Mouse (Mus musculus): ENCODE results near the gene Anapc15-ps. TPM values are rescaled to one million over a fixed set of nuclear protein-coding genes. Genes with fewer than 3 reads are reported as not detected.
"Not testable (repeated sequence)": the region's sequence is repeated elsewhere in the genome, so short reads cannot be mapped to it uniquely, and the experiment has no call there.

Anapc15-ps gene
- total RNA-seq, 2 experiments from 2014 or later = not detected

- DNase-seq (ENCODE audit: extremely low spot score in 1 of 2, low spot score in 2 of 2) = no peak
- intact Hi-C loops (cut with DNase I) = no loop called here
Observed at GRCm38 (mm10) chr10:95647128-95647527, 26.1 kb downstream of the Anapc15-ps start.

- intact Hi-C loops (cut with DNase I) = no loop called here
Observed at GRCm38 (mm10) chr10:95646576-95646975, 26.7 kb downstream of the Anapc15-ps start.

GRCm38 (mm10) chr10:95643696-95644360 lies 29.4 kb downstream of the Anapc15-ps start:
- DNase-seq (ENCODE audit: extremely low spot score in 1 of 2, low spot score in 2 of 2) = no peak
- intact Hi-C loops (cut with DNase I) = no loop called here

More at GRCm38 (mm10) chr10:95646576-95646975, 26.7 kb downstream of the Anapc15-ps start:
- DNase-seq (ENCODE audit: extremely low spot score in 1 of 2, low spot score in 2 of 2) = no peak

- intact Hi-C loops (cut with DNase I) = no loop called here
- no peak for DNase-seq (ENCODE audit: extremely low spot score in 1 of 2, low spot score in 2 of 2)
Observed at GRCm38 (mm10) chr10:95643042-95643441, 30.2 kb downstream of the Anapc15-ps start.

GRCm38 (mm10) chr10:95641335-95641734 lies 31.9 kb downstream of the Anapc15-ps start:
- no peak for DNase-seq (ENCODE audit: extremely low spot score in 1 of 2, low spot score in 2 of 2)
- intact Hi-C loops (cut with DNase I) = no loop called here

GRCm38 (mm10) chr10:95639429-95639828 lies 33.8 kb downstream of the Anapc15-ps start:
- DNase-seq (ENCODE audit: extremely low spot score in 1 of 2, low spot score in 2 of 2) = no peak
- intact Hi-C loops (cut with DNase I) = no loop called here

GRCm38 (mm10) chr10:95634751-95635150 lies 38.5 kb downstream of the Anapc15-ps start:
- no peak for DNase-seq (ENCODE audit: extremely low spot score in 1 of 2, low spot score in 2 of 2)
- intact Hi-C loops (cut with DNase I) = no loop called here

GRCm38 (mm10) chr10:95634261-95634660 lies 39.0 kb downstream of the Anapc15-ps start:
- intact Hi-C loops (cut with DNase I) = no loop called here
- no peak for DNase-seq (ENCODE audit: extremely low spot score in 1 of 2, low spot score in 2 of 2)

GRCm38 (mm10) chr10:95631568-95631967 lies 41.7 kb downstream of the Anapc15-ps start:
- DNase-seq (ENCODE audit: extremely low spot score in 1 of 2, low spot score in 2 of 2) = no peak
- intact Hi-C loops (cut with DNase I) = no loop called here

GRCm38 (mm10) chr10:95630726-95631345 lies 42.4 kb downstream of the Anapc15-ps start:
- DNase-seq (ENCODE audit: extremely low spot score in 1 of 2, low spot score in 2 of 2) = no peak
- intact Hi-C loops (cut with DNase I) = no loop called here

GRCm38 (mm10) chr10:95630166-95630565 lies 43.1 kb downstream of the Anapc15-ps start:
- DNase-seq (ENCODE audit: extremely low spot score in 1 of 2, low spot score in 2 of 2); intact Hi-C loops (cut with DNase I): not testable (repeated sequence)

- no peak for DNase-seq (ENCODE audit: extremely low spot score in 1 of 2, low spot score in 2 of 2)
- intact Hi-C loops (cut with DNase I) = no loop called here
Observed at GRCm38 (mm10) chr10:95628338-95628737, 44.9 kb downstream of the Anapc15-ps start.

- intact Hi-C loops (cut with DNase I) = no loop called here
- DNase-seq (ENCODE audit: extremely low spot score in 1 of 2, low spot score in 2 of 2) = no peak
Observed at GRCm38 (mm10) chr10:95627381-95627780, 45.9 kb downstream of the Anapc15-ps start.

GRCm38 (mm10) chr10:95625300-95625699 lies 48.0 kb downstream of the Anapc15-ps start:
- no peak for DNase-seq (ENCODE audit: extremely low spot score in 1 of 2, low spot score in 2 of 2)
- intact Hi-C loops (cut with DNase I) = no loop called here

GRCm38 (mm10) chr10:95624007-95624406 lies 49.2 kb downstream of the Anapc15-ps start:
- intact Hi-C loops (cut with DNase I) = no loop called here
- no peak for DNase-seq (ENCODE audit: extremely low spot score in 1 of 2, low spot score in 2 of 2)

- intact Hi-C loops (cut with DNase I) = no loop called here
- DNase-seq (ENCODE audit: extremely low spot score in 1 of 2, low spot score in 2 of 2) = no peak
Observed at GRCm38 (mm10) chr10:95623518-95623905, 49.7 kb downstream of the Anapc15-ps start.

Other genes starting within 250 kb of the Anapc15-ps start
- gene Mrpl42, start 171.5 kb downstream of the Anapc15-ps start, total RNA-seq (2021) = 10 to 100 TPM; 79.0 to 82.0 TPM
- 100 to 1,000 TPM; 232 to 236 TPM for gene Ube2n, start 158.3 kb downstream of the Anapc15-ps start, total RNA-seq (2021)
- gene Nudt4, start 109.3 kb downstream of the Anapc15-ps start, total RNA-seq (2021) = 100 to 1,000 TPM; 207 to 231 TPM
- gene Gm33543, start 169.5 kb upstream of the Anapc15-ps start, total RNA-seq (2021) = not detected

Data from left cerebral cortex, postnatal 10 days (tissue).